Mouse (Mus musculus) heart, adult 2 months (tissue): ENCODE results near the gene Smdt1.
"Not testable (repeated sequence)": the region's sequence is repeated elsewhere in the genome, so short reads cannot be mapped to it uniquely, and the experiment has no call there.

Experiments used
- CTCF ChIP-seq: fragments of 200-600 bp; IDR thresholded peaks from 2 replicates; pipeline ENCODE4 v1.8.1; 2022; ENCODE audit warnings: antibody characterized with exemption, mild to moderate bottlenecking, moderate library complexity
- EP300 ChIP-seq: fragments of 200-500 bp; IDR thresholded peaks from 2 replicates; pipeline ENCODE4 v1.6.1; 2011; ENCODE audit warnings: low read depth, low read length, control low read depth; ENCODE audit not compliant: insufficient read depth
- POLR2A ChIP-seq: fragments of 200-500 bp; IDR thresholded peaks from 2 replicates; pipeline ENCODE4 v1.6.1; 2011; ENCODE audit warnings: mild to moderate bottlenecking, low read depth, low read length, control low read depth; ENCODE audit not compliant: insufficient read depth

- not testable (repeated sequence) for TF ChIP-seq POLR2A, CTCF, EP300
These were observed 25.0 kb downstream of the Smdt1 start for GRCm38 (mm10) chr15:82363801-82364200.
